Mouse (Mus musculus) stomach, postnatal 0 days (tissue): ENCODE measurements around the gene Fbxo39.

ENCODE experiments used
- CTCF ChIP-seq: IDR thresholded peaks from 2 replicates; pipeline ENCODE4 v1.5.1; 2016; ENCODE audit warnings: antibody characterized with exemption, low read depth, mild to moderate bottlenecking, moderate library complexity
- EP300 ChIP-seq: optimal IDR thresholded peaks from 2 replicates; pipeline ENCODE3; 2016; ENCODE audit warnings: antibody characterized with exemption

DNA sequence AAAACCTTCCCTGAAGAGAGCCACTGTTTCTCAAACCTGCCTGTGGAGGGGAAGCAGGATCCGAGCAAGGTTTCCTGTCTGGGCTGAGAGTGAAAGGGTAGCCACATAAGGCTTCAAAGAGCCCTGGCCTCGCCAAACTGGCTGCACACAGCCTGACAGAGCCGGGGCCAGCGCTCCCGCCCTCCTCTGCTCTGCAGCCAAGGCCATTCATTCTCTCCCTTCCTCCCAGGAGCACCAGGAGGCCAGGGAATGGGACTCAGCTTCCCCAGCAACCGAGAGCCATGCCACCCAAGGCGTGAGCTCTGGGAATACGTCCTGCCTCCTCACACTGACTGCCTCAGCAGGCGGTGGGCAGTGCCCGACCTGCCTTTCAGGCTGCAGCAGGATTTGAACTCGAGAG, 48.8 kb upstream of the Fbxo39 start:
- TF ChIP-seq CTCF, result no peak
- TF ChIP-seq EP300, result no peak
